Mouse (Mus musculus) erythroblast, embryonic 14.5 days (primary cell): ENCODE measurements at regions not wholly inside any gene's neighbourhood (a gene's known extent, or its start where the extent isn't known, plus 50 kb on each side); places are given as distances from the start of the nearest gene placed in this dataset.

Experiments used
- H3K27me3 ChIP-seq: 2 replicates; pipeline ENCODE4 v1.6.1; 2012; ENCODE audit warnings: inconsistent platforms; ENCODE audit not compliant: control insufficient read depth
- H3K36me3 ChIP-seq: 2 replicates; pipeline ENCODE4 v1.6.1; 2012; ENCODE audit warnings: mild to moderate bottlenecking, inconsistent platforms; ENCODE audit not compliant: control insufficient read depth
- H3K4me1 ChIP-seq: 2 replicates; pipeline ENCODE4 v1.6.1; 2012; ENCODE audit warnings: inconsistent platforms; ENCODE audit not compliant: control insufficient read depth
- H3K4me3 ChIP-seq: replicated peaks from 2 replicates; pipeline ENCODE3; 2012; ENCODE audit warnings: moderate library complexity, mild to moderate bottlenecking, inconsistent platforms
- H3K9me3 ChIP-seq: 2 replicates; pipeline ENCODE4 v1.6.1; 2012; ENCODE audit warnings: low read length, inconsistent platforms, mixed read lengths; ENCODE audit not compliant: control insufficient read depth
- GATA1 ChIP-seq: IDR thresholded peaks from 2 replicates; pipeline ENCODE4 v1.6.1; 2012; ENCODE audit warnings: low read length, inconsistent platforms, mixed read lengths
- TAL1 ChIP-seq: IDR thresholded peaks from 3 replicates; pipeline ENCODE4 v1.6.1; 2012; ENCODE audit warnings: low read length, inconsistent platforms, mixed read lengths

- Histone ChIP-seq H3K9me3 (no peaks in the 10 kb centered on the region), H3K27me3 (peaks cover 19% of the 10 kb centered on the region), H3K4me3 (no peak overlapping the region), H3K36me3 (no peaks in the 10 kb centered on the region), H3K4me1 (no peaks in the 10 kb centered on the region)
- TF ChIP-seq GATA1 (no peak), TAL1 (no peak)
These were observed 84.1 kb upstream of the Nck2 start for GRCm38 (mm10) chr1:43360291-43360690.

DNA sequence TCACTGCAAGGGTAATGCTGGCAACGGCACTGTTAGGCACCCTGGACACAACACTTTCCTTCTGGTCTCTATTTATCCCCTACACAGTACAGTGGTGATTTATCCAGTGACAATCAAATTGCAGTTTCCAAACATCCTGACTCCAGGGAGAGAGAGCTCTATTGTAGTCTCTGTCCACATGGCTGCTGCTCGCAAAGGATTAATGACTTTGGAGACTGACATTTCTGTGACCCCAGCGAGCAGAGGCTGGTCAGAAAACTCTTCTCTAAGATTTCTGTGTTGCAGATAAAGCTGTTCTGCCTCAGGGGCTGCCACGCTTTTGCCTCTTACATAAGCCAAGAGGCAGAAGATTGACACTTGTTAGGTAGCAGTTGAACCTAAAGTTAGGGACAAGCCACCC is 83.6 kb upstream of the Nck2 start:
- TF ChIP-seq GATA1, result no peak
- TF ChIP-seq TAL1, result no peak
- no peaks in the 10 kb centered on the region for H3K4me1 ChIP-seq

GRCm38 (mm10) chr1:43361455-43361863 is 82.9 kb upstream of the Nck2 start:
- Histone ChIP-seq H3K4me3 (no peak overlapping the region), H3K9me3 (no peaks in the 10 kb centered on the region), H3K27me3 (peaks cover 19% of the 10 kb centered on the region), H3K4me1 (peaks cover 5% of the 10 kb centered on the region), H3K36me3 (no peaks in the 10 kb centered on the region)
- no peak for TF ChIP-seq TAL1
- no peak for TF ChIP-seq GATA1

More for the DNA sequence above, 83.6 kb upstream of the Nck2 start:
- H3K4me3 ChIP-seq, result no peak overlapping the region
- H3K27me3 ChIP-seq, result peaks cover 19% of the 10 kb centered on the region
- no peaks in the 10 kb centered on the region for H3K9me3 ChIP-seq
- H3K36me3 ChIP-seq, result no peaks in the 10 kb centered on the region

DNA sequence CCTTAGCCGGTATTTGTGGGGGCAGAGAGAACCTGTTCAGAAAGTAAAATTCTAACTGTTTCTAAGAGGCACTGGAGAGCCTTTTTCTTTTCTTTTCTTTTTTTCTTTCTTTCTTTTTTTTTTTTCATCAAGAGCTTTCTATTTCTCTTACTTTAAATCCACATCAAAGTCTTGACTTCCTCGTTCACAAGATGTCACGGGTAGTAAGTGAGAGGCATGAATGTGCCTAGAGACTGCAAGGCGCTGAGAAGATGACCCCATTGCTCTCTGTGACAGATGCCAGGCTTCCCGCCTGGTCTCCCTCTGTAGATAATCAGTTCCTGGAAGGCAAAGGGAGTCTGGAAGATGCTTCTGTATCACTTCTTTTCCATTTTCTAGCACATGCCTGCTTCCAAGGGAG is 82.2 kb upstream of the Nck2 start:
- Histone ChIP-seq H3K4me1 (peaks cover 8% of the 10 kb centered on the region), H3K9me3 (no peaks in the 10 kb centered on the region), H3K4me3 (no peak overlapping the region), H3K36me3 (no peaks in the 10 kb centered on the region), H3K27me3 (peaks cover 19% of the 10 kb centered on the region)
- TF ChIP-seq GATA1, result no peak
- no peak for TF ChIP-seq TAL1

- peaks cover 14% of the 10 kb centered on the region for H3K4me1 ChIP-seq
- H3K27me3 ChIP-seq, result peaks cover 19% of the 10 kb centered on the region
- no peaks in the 10 kb centered on the region for H3K36me3 ChIP-seq
- no peak overlapping the region for H3K4me3 ChIP-seq
- H3K9me3 ChIP-seq, result no peaks in the 10 kb centered on the region
- TF ChIP-seq TAL1 (no peak), GATA1 (no peak)
These were observed 81.2 kb upstream of the Nck2 start for GRCm38 (mm10) chr1:43363178-43363577.

GRCm38 (mm10) chr1:43366433-43366832 is 77.9 kb upstream of the Nck2 start:
- H3K4me1 ChIP-seq, result peaks cover 18% of the 10 kb centered on the region
- H3K9me3 ChIP-seq, result no peaks in the 10 kb centered on the region
- no peak overlapping the region for H3K4me3 ChIP-seq
- TF ChIP-seq TAL1, result no peak
- no peak for TF ChIP-seq GATA1
- no peaks in the 10 kb centered on the region for H3K36me3 ChIP-seq
- peaks cover 10% of the 10 kb centered on the region for H3K27me3 ChIP-seq

DNA sequence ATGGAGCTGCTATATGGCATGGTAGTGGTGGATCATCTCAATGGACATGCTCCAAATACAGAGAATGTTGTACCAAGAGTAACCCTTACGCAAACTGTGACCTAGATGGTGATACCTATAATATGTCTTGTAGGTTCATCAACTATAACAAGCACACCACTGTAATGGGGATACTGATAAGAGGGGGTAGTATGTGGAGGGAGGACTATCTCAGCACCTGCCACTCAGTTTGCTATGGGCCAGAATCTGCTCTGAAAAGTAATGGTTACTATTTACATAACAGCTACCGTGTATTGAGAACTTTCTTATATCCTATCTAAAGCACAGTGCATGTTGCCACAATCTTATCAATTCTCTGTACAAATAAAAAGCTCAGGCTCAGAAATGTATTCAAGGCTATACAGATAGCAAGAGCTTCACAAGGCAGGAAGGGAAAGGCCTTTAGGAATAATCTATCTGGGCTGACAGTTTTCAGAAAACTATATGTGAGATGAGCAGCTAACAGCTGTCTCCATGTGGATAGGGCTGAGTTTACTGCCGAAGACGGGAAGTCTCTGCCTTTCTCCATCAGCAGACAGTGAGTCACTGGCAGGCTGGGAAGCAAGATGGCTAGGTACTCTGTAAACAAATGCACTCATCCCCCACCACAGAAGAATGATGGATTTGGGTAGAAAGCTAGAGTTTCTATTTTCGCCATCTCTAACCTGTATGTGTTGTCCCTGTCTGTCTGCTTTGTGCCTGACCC is 77.1 kb upstream of the Nck2 start:
- Histone ChIP-seq H3K4me3 (no peak overlapping the region), H3K4me1 (peaks cover 25% of the 10 kb centered on the region), H3K36me3 (no peaks in the 10 kb centered on the region), H3K27me3 (peaks cover 5% of the 10 kb centered on the region), H3K9me3 (no peaks in the 10 kb centered on the region)
- no peak for TF ChIP-seq TAL1
- no peak for TF ChIP-seq GATA1

DNA sequence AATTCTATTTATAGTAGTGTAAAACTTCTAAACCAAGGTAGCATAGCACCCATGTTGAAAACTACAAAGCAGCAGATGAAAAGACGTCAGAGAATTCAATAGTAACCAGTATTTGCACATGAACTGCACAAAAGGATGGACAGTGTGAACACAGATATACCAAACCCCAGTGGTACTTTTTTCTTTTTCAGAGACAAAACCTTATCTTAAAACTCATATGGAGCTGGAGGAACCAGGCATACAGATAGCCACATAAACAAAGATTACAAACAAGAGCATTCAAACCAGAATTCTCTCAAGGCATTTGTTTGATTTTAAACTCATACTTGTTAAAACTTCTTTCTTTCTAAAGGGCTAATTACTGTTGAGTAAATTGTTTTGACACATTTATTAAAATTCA is 72.5 kb upstream of the Nck2 start:
- Histone ChIP-seq H3K4me3 (no peak overlapping the region), H3K27me3 (no peaks in the 10 kb centered on the region), H3K36me3 (no peaks in the 10 kb centered on the region), H3K9me3 (no peaks in the 10 kb centered on the region), H3K4me1 (peaks cover 20% of the 10 kb centered on the region)
- no peak for TF ChIP-seq GATA1
- TF ChIP-seq TAL1, result no peak

- Histone ChIP-seq H3K4me1 (peaks cover 11% of the 10 kb centered on the region), H3K36me3 (no peaks in the 10 kb centered on the region), H3K4me3 (no peak overlapping the region), H3K27me3 (no peaks in the 10 kb centered on the region), H3K9me3 (no peaks in the 10 kb centered on the region)
- TF ChIP-seq GATA1, result no peak
- TF ChIP-seq TAL1, result no peak
These were observed 69.4 kb upstream of the Nck2 start for GRCm38 (mm10) chr1:43374946-43375345.

DNA sequence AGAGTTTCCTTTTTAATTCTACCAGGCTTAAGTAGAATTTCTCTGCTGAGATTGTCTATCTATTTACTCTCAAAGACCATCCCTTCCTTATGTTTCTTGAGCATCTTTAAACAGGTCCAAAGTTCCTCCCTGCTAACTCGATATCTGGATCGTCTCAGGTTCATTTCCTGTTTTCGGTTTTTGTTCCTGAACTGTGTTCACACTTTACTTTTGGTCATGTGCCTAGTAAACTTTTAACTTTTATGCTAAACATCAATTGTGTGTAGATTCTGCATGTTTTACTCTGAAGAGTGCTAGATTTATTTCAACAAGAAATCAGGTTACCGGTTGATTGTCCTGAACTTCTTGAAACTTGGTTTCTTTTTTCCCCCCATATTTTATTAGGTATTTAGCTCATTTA is 68.5 kb upstream of the Nck2 start:
- Histone ChIP-seq H3K4me1 (peaks cover 11% of the 10 kb centered on the region), H3K36me3 (no peaks in the 10 kb centered on the region), H3K9me3 (no peaks in the 10 kb centered on the region), H3K27me3 (no peaks in the 10 kb centered on the region), H3K4me3 (no peak overlapping the region)
- TF ChIP-seq TAL1, result no peak
- TF ChIP-seq GATA1, result no peak
